Mouse (Mus musculus): ENCODE measurements around the gene Psmc4. TPM values are rescaled to one million over a fixed set of nuclear protein-coding genes. Genes with fewer than 3 reads are reported as not detected.

Psmc4 gene
- total RNA-seq, 2 experiments from 2014 or later = 161 to 166 TPM

Other genes with a start within 250 kb of the Psmc4 start
- gene Zfp626, start 242.9 kb downstream of the Psmc4 start, total RNA-seq (2021) = 1 to 10 TPM; 7.9 to 9.0 TPM
- gene Zfp59, start 211.5 kb downstream of the Psmc4 start, total RNA-seq (2021) = 1 to 10 TPM; 3.1 to 3.3 TPM
- gene Zfp607a, start 192.6 kb downstream of the Psmc4 start, total RNA-seq (2021) = 1 to 10 TPM; 3.9 to 5.2 TPM
- 10 to 100 TPM; 11.4 to 12.2 TPM for gene Zfp974, start 120.6 kb downstream of the Psmc4 start, total RNA-seq (2021)
- 10 to 100 TPM; 10.7 to 11.2 TPM for gene Zfp780b, start 70.9 kb downstream of the Psmc4 start, total RNA-seq (2021)
- gene Zfp850, start 36.0 kb downstream of the Psmc4 start, total RNA-seq (2021) = 1 to 10 TPM; 2.0 to 2.1 TPM
- not detected for gene Fcgbp, start 21.1 kb upstream of the Psmc4 start, total RNA-seq (2021)
- not detected for gene 9530053A07Rik, start 79.4 kb upstream of the Psmc4 start, total RNA-seq (2021)
- gene Fbl, start 119.6 kb upstream of the Psmc4 start, total RNA-seq (2021) = 100 to 1,000 TPM in 1 of 2 experiments, 10 to 100 TPM in 1; 98.0 to 114 TPM
- 10 to 100 TPM; 21.3 to 22.9 TPM for gene Dyrk1b, start 129.4 kb upstream of the Psmc4 start, total RNA-seq (2021)
- gene Eid2, start 217.8 kb upstream of the Psmc4 start, total RNA-seq (2021) = 10 to 100 TPM; 22.3 to 27.8 TPM
- 10 to 100 TPM in 1 of 2 experiments, 1 to 10 TPM in 1; 9.4 to 10.1 TPM for gene Eid2b, start 227.6 kb upstream of the Psmc4 start, total RNA-seq (2021)
- gene Selenov, start 241.1 kb upstream of the Psmc4 start, total RNA-seq (2021) = not detected

Data from adrenal gland, adult 18-20 months (tissue).